Mouse (Mus musculus): ENCODE measurements around the gene Gm5089. TPM values are rescaled to one million over a fixed set of nuclear protein-coding genes. Genes with fewer than 3 reads are reported as not detected.

The Gm5089 gene
- polyA plus RNA-seq, 1 experiment from 2014 or later, result not detected

DNA sequence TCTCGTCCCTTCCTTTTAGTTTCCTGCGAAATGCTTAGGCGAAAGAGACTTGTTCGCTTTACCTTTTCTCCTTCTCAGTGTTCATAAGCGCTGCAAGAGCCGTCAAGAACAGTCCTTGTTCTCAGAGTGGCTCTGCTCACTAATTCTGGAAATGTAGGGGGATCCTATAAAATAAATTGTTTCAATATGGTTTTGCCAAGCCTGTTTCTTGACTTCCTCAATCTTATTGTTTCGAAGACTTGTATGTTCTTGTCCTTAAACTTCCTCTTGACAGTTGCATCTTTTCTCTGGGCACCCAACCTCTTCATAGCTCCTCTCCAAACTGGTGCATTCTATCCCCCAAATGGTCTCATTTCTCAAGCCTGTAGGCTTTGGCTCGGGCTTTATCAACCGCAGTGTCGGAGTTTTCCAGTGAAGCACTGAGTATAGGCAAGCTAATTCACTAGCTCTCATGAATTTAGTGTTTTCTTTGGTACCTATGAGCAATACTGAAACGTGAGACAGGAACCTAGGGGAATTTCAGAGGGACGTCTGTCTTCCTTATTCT is 34.8 kb upstream of the Gm5089 start:
- Histone ChIP-seq H3K36me3 (ENCODE audit: control insufficient read depth, insufficient read depth, low read length) (no peaks in the 10 kb centered on the region), H3K27ac (ENCODE audit: low read depth, low read length) (no peak overlapping the region), H3K9ac (ENCODE audit: low read depth, low read length) (no peak overlapping the region), H3K4me1 (ENCODE audit: control insufficient read depth, insufficient read depth, low read length) (no peaks in the 10 kb centered on the region), H3K4me3 (ENCODE audit: low read length) (no peak overlapping the region), H3K9me3 (ENCODE audit: control insufficient read depth, low read length) (no peaks in the 10 kb centered on the region), H3K4me2 (replicated peaks; ENCODE audit: low read depth, low read length) (no peak overlapping the region), H3K27me3 (ENCODE audit: control insufficient read depth, insufficient read depth, low read length) (peaks cover 88% of the 10 kb centered on the region)
- WGBS, result 3% methylated on average over 12 of the region's 12 CpGs
- ATAC-seq (ENCODE audit: low FRiP score, low TSS enrichment), result no peak

DNA sequence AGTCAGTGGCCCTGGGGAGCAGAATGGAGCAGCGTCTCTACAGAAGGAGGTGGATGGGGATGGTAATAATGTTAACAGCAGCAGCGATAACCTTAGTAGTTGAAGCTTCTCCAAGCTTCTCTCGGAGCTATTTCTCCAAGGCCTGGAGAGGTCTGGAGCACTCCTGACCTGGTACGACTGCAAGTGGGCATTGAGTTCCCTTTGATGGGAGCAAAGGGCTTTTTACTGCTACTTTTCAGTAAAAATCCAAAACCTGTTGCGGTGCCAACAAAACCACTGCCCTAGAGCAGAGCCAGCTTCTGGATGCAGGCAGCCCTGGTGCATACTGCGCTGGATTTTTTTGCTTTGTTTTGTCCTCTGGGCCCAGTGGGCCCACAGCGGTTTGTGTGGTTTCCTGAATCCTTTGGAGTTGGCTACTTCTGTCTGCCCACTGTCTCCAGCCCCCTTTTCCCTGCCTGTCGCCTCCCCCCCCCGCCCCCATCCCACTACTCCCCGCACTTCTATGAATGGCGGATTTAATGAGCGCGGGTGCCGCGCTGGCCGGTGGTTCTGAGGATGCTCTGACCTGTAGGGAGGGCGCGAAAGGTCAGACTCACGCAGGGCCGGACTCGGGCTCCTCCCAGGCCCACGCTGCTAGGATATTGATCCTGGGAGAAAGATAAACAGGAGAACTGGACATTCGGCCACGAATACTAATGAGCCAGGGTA is 34.1 kb upstream of the Gm5089 start:
- no peak for ATAC-seq (ENCODE audit: low FRiP score, low TSS enrichment)
- Histone ChIP-seq H3K27me3 (ENCODE audit: control insufficient read depth, insufficient read depth, low read length) (peaks cover 88% of the 10 kb centered on the region), H3K27ac (ENCODE audit: low read depth, low read length) (no peak overlapping the region), H3K4me2 (replicated peaks; ENCODE audit: low read depth, low read length) (no peak overlapping the region), H3K4me1 (ENCODE audit: control insufficient read depth, insufficient read depth, low read length) (no peaks in the 10 kb centered on the region), H3K4me3 (ENCODE audit: low read length) (no peak overlapping the region), H3K9ac (ENCODE audit: low read depth, low read length) (no peak overlapping the region), H3K36me3 (ENCODE audit: control insufficient read depth, insufficient read depth, low read length) (no peaks in the 10 kb centered on the region), H3K9me3 (ENCODE audit: control insufficient read depth, low read length) (no peaks in the 10 kb centered on the region)
- 2% methylated on average over 22 of the region's 24 CpGs for WGBS

DNA sequence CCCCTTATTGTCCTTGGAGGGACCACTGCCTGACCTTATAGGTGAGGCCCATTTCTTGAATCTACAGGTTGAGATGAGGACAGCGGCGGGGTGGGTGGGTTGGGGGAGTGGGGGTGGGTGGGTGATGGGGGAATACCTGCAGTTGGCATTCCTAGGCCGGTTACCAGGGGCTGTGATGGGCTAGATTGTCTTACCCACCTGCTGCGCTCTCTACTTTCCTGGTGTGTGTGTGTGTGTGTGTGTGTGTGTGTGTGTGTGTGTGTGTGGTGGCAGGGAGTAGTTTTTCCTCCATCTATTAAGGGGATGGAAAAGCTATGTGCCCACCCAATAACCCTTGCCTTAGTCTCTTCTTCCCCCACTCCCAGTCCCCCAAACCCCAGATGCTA is 33.5 kb upstream of the Gm5089 start:
- Histone ChIP-seq H3K9ac (ENCODE audit: low read depth, low read length) (no peak overlapping the region), H3K4me3 (ENCODE audit: low read length) (no peak overlapping the region), H3K4me1 (ENCODE audit: control insufficient read depth, insufficient read depth, low read length) (no peaks in the 10 kb centered on the region), H3K9me3 (ENCODE audit: control insufficient read depth, low read length) (no peaks in the 10 kb centered on the region), H3K27ac (ENCODE audit: low read depth, low read length) (no peak overlapping the region), H3K36me3 (ENCODE audit: control insufficient read depth, insufficient read depth, low read length) (no peaks in the 10 kb centered on the region), H3K27me3 (ENCODE audit: control insufficient read depth, insufficient read depth, low read length) (peaks cover 90% of the 10 kb centered on the region), H3K4me2 (replicated peaks; ENCODE audit: low read depth, low read length) (no peak overlapping the region)
- 0 out of 2 replicates have a peak, but pooled peaks have one; percentile 13 for ATAC-seq (ENCODE audit: low FRiP score, low TSS enrichment)
- WGBS, result 9% methylated on average over 4 of the region's 4 CpGs

DNA sequence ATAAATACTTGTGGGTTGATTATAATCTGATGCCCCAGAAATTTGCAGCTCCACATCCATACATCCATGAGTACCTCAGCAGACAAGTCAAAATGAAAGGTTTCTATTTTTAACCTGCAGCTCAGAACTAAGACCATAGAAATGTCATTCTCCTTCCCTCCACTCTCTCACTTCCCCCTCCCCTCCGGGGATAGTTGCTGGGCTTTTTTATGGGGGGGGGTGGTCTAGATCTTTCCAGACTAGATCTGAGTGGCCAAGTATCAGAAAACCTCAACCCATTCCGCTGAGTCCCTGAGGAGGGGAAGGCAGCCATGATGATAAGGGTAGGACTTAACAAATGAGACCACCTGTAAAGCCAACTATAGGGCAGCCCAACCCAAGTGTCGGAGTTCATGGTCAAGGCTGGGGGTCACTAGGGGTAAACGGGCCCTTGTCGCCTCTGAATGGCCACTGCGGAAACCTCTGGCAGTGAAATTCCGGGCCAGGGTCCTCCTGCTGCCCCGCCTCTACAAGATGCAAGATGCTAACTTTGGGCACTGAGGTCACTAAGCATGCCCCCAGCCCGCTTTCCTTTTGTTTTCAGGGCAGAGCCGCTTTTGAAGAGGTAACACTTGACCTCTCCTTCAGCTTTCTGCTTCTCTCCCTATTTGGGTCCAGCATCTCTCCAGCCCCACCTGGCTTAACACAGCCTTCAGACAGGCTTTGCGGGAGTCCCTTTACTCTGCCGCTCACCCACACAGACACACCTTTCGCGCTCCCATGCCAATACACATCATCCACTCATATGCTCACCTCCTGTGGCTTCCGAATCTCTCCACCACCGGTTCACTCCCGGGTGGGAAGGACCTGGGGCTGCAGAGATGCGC is 32.9 kb upstream of the Gm5089 start:
- H3K9ac ChIP-seq (ENCODE audit: low read depth, low read length), result no peak overlapping the region
- no peak overlapping the region for H3K27ac ChIP-seq (ENCODE audit: low read depth, low read length)
- H3K4me1 ChIP-seq (ENCODE audit: control insufficient read depth, insufficient read depth, low read length), result no peaks in the 10 kb centered on the region
- 3% methylated on average over 18 of the region's 18 CpGs for WGBS
- H3K36me3 ChIP-seq (ENCODE audit: control insufficient read depth, insufficient read depth, low read length), result no peaks in the 10 kb centered on the region
- no peak overlapping the region for H3K4me2 ChIP-seq (replicated peaks; ENCODE audit: low read depth, low read length)
- peak; percentile 25; the same call in 1 of the 2 replicates for ATAC-seq (ENCODE audit: low FRiP score, low TSS enrichment)
- H3K27me3 ChIP-seq (ENCODE audit: control insufficient read depth, insufficient read depth, low read length), result peaks cover 89% of the 10 kb centered on the region
- H3K4me3 ChIP-seq (ENCODE audit: low read length), result no peak overlapping the region
- H3K9me3 ChIP-seq (ENCODE audit: control insufficient read depth, low read length), result no peaks in the 10 kb centered on the region

DNA sequence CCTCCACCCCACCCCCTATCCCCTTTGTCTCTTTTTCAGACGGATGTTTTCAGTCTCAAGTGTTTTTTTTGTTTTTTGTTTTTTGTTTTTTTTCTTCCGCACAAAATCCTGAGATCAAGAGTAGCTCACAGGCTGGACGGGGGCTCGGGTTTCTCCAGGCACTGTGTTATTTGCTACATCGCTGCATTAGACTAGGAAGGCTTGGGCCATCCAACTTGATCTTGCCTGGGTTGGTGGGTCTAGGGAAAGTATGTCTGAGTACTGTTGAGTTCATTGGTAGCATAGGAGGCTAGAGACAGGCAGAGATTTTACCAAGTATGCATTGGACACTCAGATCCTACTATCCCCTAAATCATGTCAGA is 32.1 kb upstream of the Gm5089 start:
- Histone ChIP-seq H3K9ac (ENCODE audit: low read depth, low read length) (no peak overlapping the region), H3K4me1 (ENCODE audit: control insufficient read depth, insufficient read depth, low read length) (no peaks in the 10 kb centered on the region), H3K27ac (ENCODE audit: low read depth, low read length) (no peak overlapping the region), H3K36me3 (ENCODE audit: control insufficient read depth, insufficient read depth, low read length) (no peaks in the 10 kb centered on the region), H3K9me3 (ENCODE audit: control insufficient read depth, low read length) (no peaks in the 10 kb centered on the region), H3K4me3 (ENCODE audit: low read length) (no peak overlapping the region), H3K27me3 (ENCODE audit: control insufficient read depth, insufficient read depth, low read length) (peaks cover 95% of the 10 kb centered on the region), H3K4me2 (replicated peaks; ENCODE audit: low read depth, low read length) (no peak overlapping the region)
- ATAC-seq (ENCODE audit: low FRiP score, low TSS enrichment), result no peak
- 2% methylated on average over 5 of the region's 5 CpGs for WGBS

DNA sequence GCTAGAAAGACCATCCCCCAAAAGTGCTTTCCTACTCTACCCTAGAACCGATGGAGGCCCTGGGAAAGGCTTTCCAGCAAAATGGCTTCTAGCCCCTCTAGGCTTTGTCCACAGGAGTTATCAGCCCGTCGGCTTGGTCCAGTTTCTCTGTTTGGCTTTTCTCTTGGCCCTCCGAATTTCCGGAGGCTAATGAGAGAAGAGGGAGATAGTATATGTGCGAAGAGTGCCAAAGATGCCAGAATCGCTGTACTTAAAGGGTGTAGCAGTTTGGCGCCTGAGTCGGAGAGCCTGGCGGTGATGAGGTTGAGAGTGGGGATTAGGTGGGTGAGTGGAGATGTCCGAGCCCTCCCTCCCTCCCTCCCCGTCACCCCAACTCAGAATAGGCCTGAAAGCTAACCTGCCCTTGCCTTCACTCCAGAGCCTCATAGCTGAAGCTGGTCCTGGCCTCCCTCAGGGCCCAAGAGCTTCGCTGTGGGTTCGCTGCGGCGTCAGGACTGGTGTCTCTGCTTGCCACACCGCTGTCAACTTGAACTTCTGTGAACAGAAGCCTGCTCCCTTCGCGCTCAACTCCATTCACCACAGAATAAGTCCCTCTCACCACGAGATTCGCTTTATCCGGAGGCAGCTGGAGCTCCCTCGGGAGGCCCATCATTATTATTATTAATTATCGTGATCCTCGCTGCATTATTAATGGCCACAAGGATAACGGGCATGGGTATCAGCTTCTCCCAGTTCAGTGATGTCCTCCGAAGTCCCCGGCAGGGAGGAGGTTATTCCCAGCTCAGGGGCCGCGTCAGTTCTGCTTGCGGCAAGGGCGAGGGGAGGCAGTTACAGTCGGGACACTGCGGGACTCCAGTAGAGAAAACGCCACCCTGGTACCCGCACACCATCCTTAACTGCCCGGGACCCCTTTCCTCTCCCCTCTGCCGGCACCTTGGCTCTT is 31.4 kb upstream of the Gm5089 start:
- Histone ChIP-seq H3K36me3 (ENCODE audit: control insufficient read depth, insufficient read depth, low read length) (no peaks in the 10 kb centered on the region), H3K4me3 (ENCODE audit: low read length) (no peak overlapping the region), H3K9ac (ENCODE audit: low read depth, low read length) (no peak overlapping the region), H3K9me3 (ENCODE audit: control insufficient read depth, low read length) (no peaks in the 10 kb centered on the region), H3K27ac (ENCODE audit: low read depth, low read length) (no peak overlapping the region), H3K4me2 (replicated peaks; ENCODE audit: low read depth, low read length) (no peak overlapping the region), H3K27me3 (ENCODE audit: control insufficient read depth, insufficient read depth, low read length) (peaks cover 96% of the 10 kb centered on the region), H3K4me1 (ENCODE audit: control insufficient read depth, insufficient read depth, low read length) (no peaks in the 10 kb centered on the region)
- 2% methylated on average over 38 of the region's 38 CpGs for WGBS
- ATAC-seq (ENCODE audit: low FRiP score, low TSS enrichment), result no peak

DNA sequence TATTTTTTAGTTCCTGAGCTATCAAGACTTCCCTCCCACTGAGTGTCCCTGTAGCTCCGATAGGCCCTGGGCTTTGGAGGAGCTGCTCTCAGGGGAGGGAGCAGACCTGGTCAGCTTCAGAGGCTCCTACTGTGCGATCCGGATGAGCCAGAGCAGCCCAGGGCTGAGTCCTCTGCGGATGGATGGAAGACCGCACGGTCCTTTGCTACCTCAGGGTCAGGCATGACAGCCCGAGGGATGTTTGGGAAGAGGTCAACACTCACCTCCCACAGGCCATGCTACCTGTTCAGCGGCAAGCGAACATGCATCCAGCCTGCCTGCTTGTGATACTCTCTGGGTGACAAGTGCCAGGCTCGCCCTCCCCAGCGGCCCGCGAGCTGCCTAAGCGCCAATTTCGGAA is 30.3 kb upstream of the Gm5089 start:
- no peak overlapping the region for H3K27ac ChIP-seq (ENCODE audit: low read depth, low read length)

DNA sequence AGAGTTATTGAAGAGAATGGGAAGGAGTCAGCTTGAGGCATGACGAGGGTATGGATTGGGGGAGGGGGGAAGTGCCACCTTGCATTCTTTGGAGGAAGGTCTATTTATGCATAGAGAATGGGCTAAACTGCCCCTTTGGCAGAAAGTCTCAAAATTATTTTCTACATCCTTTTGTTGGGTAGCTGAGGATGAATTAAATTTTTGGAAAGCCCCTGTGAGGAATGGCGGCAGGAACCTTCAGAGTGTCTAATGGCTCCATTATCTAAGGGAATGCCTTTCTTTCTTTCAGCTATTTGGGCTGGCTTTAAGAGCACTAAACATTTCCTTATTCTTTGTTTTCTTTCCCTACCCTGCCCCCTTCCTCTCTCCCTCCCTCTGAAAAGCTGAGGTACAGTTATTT is 29.4 kb upstream of the Gm5089 start:
- no peak overlapping the region for H3K4me2 ChIP-seq (replicated peaks; ENCODE audit: low read depth, low read length)
- no peak for ATAC-seq (ENCODE audit: low FRiP score, low TSS enrichment)
- H3K27ac ChIP-seq (ENCODE audit: low read depth, low read length), result no peak overlapping the region
- H3K4me1 ChIP-seq (ENCODE audit: control insufficient read depth, insufficient read depth, low read length), result 0 out of 2 replicates have a peak, but pooled peaks cover 5% of the 10 kb centered on the region
- H3K9ac ChIP-seq (ENCODE audit: low read depth, low read length), result no peak overlapping the region
- H3K9me3 ChIP-seq (ENCODE audit: control insufficient read depth, low read length), result no peaks in the 10 kb centered on the region
- 2% methylated on average over 2 of the region's 2 CpGs for WGBS
- no peaks in the 10 kb centered on the region for H3K36me3 ChIP-seq (ENCODE audit: control insufficient read depth, insufficient read depth, low read length)
- H3K27me3 ChIP-seq (ENCODE audit: control insufficient read depth, insufficient read depth, low read length), result peaks cover 96% of the 10 kb centered on the region
- no peak overlapping the region for H3K4me3 ChIP-seq (ENCODE audit: low read length)

More for the DNA sequence above, 30.3 kb upstream of the Gm5089 start:
- Histone ChIP-seq H3K4me3 (ENCODE audit: low read length) (no peak overlapping the region), H3K9me3 (ENCODE audit: control insufficient read depth, low read length) (no peaks in the 10 kb centered on the region), H3K9ac (ENCODE audit: low read depth, low read length) (no peak overlapping the region), H3K4me2 (replicated peaks; ENCODE audit: low read depth, low read length) (no peak overlapping the region), H3K4me1 (ENCODE audit: control insufficient read depth, insufficient read depth, low read length) (no peaks in the 10 kb centered on the region), H3K27me3 (ENCODE audit: control insufficient read depth, insufficient read depth, low read length) (peaks cover 96% of the 10 kb centered on the region), H3K36me3 (ENCODE audit: control insufficient read depth, insufficient read depth, low read length) (no peaks in the 10 kb centered on the region)
- 2% methylated on average over 15 of the region's 15 CpGs for WGBS
- no peak for ATAC-seq (ENCODE audit: low FRiP score, low TSS enrichment)

Measured in kidney, embryonic 14.5 days (tissue).